Mouse (Mus musculus) heart, embryonic 12.5 days (tissue): ENCODE results near the gene Igfbp5. TPM values are rescaled to one million over a fixed set of nuclear protein-coding genes. Genes with fewer than 3 reads are reported as not detected.
A peak's percentile ranks its signal among the peaks of the same experiment; 100 is the strongest.

Experiments
- ATAC-seq: fragments of 200-750 bp; cut with Nextera tagmentation; 2 replicates; pipeline ENCODE4 v1.8.0; 2017; ENCODE audit warnings: moderate TSS enrichment, moderate library complexity; ENCODE audit not compliant: insufficient number of reproducible peaks, low FRiP score
- H3K27ac ChIP-seq: fragments of 300-500 bp; sonication (generic); 2 replicates; pipeline ENCODE4 v1.5.1; 2016; ENCODE audit warnings: mild to moderate bottlenecking, moderate library complexity; ENCODE audit not compliant: poor library complexity, severe bottlenecking
- H3K27me3 ChIP-seq: fragments of 300-500 bp; sonication (generic); replicated peaks from 2 replicates; pipeline ENCODE4 v1.6.1; 2016; ENCODE audit warnings: mild to moderate bottlenecking, moderate library complexity
- H3K36me3 ChIP-seq: fragments of 300-500 bp; sonication (generic); 2 replicates; pipeline ENCODE4 v1.6.1; 2016; ENCODE audit warnings: mild to moderate bottlenecking, moderate library complexity
- H3K4me1 ChIP-seq: fragments of 300-500 bp; sonication (generic); replicated peaks from 2 replicates; pipeline ENCODE4 v1.6.1; 2016; ENCODE audit warnings: mild to moderate bottlenecking
- H3K4me2 ChIP-seq: fragments of 300-500 bp; sonication (generic); 2 replicates; pipeline ENCODE4 v1.6.1; 2016; ENCODE audit warnings: mild to moderate bottlenecking, moderate library complexity
- H3K4me3 ChIP-seq: fragments of 300-500 bp; sonication (generic); 2 replicates; pipeline ENCODE4 v1.5.1; 2016; ENCODE audit warnings: mild to moderate bottlenecking
- H3K9ac ChIP-seq: fragments of 300-500 bp; sonication (generic); 2 replicates; pipeline ENCODE4 v1.6.1; 2016; ENCODE audit warnings: mild to moderate bottlenecking, moderate library complexity
- H3K9me3 ChIP-seq: fragments of 300-500 bp; sonication (generic); replicated peaks from 2 replicates; pipeline ENCODE4 v1.6.1; 2016; ENCODE audit warnings: mild to moderate bottlenecking, moderate library complexity
- WGBS: fragments of 180-500 bp; shearing (Covaris S2); methylation state at CpG from one replicate; pipeline ENCODE4 v1.1.7; 2016; 5-methylcytosine and 5-hydroxymethylcytosine counted together
- polyA plus RNA-seq: library from polyadenylated mRNA; unstranded; fragments of >200 nt; fragmentation: Nextera tagmentation; extraction: Ambion mirVana; gene quantifications from 2 replicates; pipeline ENCODE4 v1.2.1, GENCODE M21; 2016

Igfbp5 gene
- polyA plus RNA-seq, 1 experiment from 2014 or later, result 179 TPM

DNA sequence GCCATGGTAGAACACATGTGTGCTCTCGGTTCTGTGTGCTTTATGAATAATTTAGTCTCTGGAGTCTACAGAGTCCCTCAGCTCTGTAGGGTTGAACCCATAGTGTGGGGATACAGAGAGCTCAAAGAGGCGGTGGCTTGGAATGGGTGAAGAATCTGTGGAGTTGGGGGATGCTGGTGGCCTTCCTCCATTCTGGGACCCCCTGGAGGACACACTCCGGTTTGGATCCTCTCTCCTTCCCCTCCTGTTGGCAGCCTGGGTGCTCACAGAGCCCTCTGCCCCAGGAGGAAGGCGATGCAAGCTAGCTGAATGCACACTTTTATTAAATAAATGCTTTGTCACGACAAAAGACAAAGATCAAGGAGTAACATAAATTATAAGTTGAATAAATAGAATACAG is 17.1 kb downstream of the Igfbp5 start:
- no peak overlapping the region for H3K9ac ChIP-seq
- no peak for ATAC-seq
- H3K9me3 ChIP-seq, result no peaks in the 10 kb centered on the region
- H3K4me1 ChIP-seq, result no peaks in the 10 kb centered on the region
- peaks cover 44% of the 10 kb centered on the region for H3K36me3 ChIP-seq
- no peak overlapping the region for H3K27ac ChIP-seq
- no peak overlapping the region for H3K4me2 ChIP-seq
- WGBS, result 74% methylated on average over 5 of the region's 5 CpGs
- no peaks in the 10 kb centered on the region for H3K27me3 ChIP-seq
- no peak overlapping the region for H3K4me3 ChIP-seq

DNA sequence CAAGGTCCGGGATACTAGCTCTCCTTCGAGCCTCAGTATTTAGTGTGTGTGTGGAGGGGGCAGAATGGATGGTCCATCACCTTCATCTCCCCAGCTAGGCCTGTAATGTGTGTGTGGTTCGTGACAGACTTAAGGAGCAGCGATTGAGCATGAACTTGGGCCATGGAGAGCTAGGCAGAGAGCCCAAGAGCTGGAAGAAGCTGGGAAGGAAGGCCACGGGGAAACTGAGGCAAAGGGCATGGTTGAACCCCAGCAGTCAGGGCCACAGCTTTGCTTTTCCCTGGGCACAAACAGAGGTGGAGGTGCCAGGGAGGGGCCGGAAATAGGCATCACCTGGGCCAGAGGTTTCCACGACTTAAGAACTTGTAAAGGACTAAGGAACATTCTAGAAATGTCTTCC is 17.5 kb downstream of the Igfbp5 start:
- peaks cover 39% of the 10 kb centered on the region for H3K36me3 ChIP-seq
- H3K27me3 ChIP-seq, result no peaks in the 10 kb centered on the region
- peak; percentile 49 for ATAC-seq
- H3K9ac ChIP-seq, result no peak overlapping the region
- 78% methylated on average over 7 of the region's 7 CpGs for WGBS
- H3K27ac ChIP-seq, result no peak overlapping the region
- H3K4me2 ChIP-seq, result no peak overlapping the region
- H3K9me3 ChIP-seq, result no peaks in the 10 kb centered on the region
- H3K4me3 ChIP-seq, result no peak overlapping the region
- H3K4me1 ChIP-seq, result no peaks in the 10 kb centered on the region

DNA sequence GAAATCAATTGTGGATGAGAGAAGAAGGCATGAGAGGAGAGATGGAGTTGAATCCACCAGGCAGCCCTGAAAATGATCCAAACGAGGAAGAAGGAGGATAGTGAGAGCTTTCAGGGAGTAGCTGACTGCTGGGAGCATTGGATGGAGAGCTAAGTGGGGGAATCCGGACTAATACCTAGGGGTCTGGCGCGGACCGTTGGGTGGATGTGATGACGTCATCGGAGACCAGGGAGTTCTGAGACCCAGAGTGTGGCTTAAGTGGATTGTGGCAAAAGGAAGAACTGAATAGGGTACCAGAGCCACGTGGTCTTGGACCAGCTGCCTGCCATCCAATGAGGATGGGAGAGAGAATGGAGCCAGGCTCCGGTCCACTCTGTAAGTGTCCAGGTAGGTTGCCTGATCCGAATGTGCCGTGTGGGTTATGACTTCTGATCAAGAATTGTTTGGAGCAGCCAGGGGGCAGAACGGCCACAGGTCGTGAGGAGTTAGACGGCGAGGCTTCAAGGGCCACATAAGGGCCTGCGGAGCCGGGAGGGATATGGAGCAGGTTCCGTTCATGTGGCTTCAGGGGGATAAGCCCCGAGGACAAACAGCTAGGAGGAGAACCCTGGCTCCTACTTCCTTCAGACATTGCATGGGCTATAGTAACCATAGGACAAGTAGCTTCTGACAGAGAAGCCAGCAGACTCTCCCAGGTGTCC is 18.3 kb downstream of the Igfbp5 start:
- ATAC-seq, result peak; percentile 30
- 74% methylated on average over 19 of the region's 19 CpGs for WGBS
- Histone ChIP-seq H3K4me2 (no peak overlapping the region), H3K27ac (no peak overlapping the region), H3K4me1 (no peaks in the 10 kb centered on the region), H3K36me3 (peaks cover 31% of the 10 kb centered on the region), H3K27me3 (no peaks in the 10 kb centered on the region), H3K9ac (no peak overlapping the region), H3K9me3 (no peaks in the 10 kb centered on the region), H3K4me3 (no peak overlapping the region)

DNA sequence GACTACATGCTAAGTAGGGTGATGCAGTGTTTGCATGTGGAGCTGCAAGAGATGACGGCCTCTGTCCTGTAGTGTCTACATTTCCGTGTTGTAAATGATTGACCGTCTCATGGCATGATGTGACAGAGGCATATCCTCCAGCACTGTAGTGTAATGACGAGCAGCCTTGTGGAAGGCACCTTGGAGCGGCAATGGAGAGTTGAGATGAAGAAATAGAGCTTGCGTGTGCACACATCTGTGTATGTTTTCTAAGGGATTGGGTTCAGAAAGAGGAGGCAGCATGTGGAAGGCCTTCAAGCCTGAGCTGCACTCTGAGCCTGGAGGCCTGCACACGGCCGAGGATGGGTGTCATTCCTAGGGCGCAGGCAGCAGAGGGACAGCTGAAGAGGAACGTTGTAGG is 19.0 kb downstream of the Igfbp5 start:
- H3K9ac ChIP-seq, result no peak overlapping the region
- H3K9me3 ChIP-seq, result no peaks in the 10 kb centered on the region
- H3K4me2 ChIP-seq, result no peak overlapping the region
- H3K4me3 ChIP-seq, result no peak overlapping the region
- 77% methylated on average over 10 of the region's 10 CpGs for WGBS
- no peaks in the 10 kb centered on the region for H3K27me3 ChIP-seq
- ATAC-seq, result no peak
- H3K4me1 ChIP-seq, result no peaks in the 10 kb centered on the region
- H3K36me3 ChIP-seq, result peaks cover 26% of the 10 kb centered on the region
- H3K27ac ChIP-seq, result no peak overlapping the region

DNA sequence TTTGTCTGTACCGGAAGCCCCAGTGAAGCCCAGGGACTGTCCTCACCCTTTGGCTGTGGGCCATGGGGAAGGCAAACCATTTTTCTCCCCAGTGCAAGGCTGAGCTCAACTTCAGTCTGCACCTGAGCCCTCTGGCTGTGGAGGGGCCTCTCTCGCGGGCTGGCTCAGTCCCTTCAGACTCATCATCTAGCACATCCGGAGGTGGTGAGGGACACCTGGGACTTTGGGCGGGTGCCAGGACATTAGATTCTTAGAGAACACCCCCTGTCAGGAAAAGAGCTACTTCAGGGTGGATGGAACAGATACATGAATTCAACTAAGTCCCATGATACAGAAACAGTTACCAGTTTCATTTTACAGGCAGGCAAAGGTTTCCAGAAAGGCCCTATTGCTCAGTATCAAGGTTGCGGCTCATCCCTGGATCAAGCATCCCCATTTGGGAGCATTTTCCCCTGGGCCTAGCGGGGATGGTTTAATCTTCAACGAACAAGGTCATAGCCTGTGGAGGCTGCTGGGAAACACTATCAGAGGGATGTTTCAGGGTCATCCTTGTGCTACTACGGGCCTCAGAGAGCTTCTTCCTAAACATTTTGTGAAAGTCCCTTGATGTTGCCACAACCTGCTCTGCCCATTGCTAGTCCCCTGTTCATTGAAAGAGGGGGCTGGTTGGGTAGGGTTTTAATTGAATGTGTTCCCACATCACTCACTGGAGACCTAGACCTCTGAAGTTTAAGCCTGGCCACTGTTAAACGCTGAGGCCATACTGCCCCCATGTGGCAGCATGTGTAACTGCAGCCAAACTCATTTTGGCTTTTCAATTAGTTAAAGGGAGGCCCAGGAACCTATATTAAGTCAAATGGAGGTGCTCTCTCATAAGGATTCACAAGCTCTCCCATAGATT is 20.1 kb downstream of the Igfbp5 start:
- WGBS, result 53% methylated on average over 10 of the region's 10 CpGs
- no peak overlapping the region for H3K27ac ChIP-seq
- H3K4me2 ChIP-seq, result no peak overlapping the region
- no peaks in the 10 kb centered on the region for H3K9me3 ChIP-seq
- peaks cover 14% of the 10 kb centered on the region for H3K36me3 ChIP-seq
- no peaks in the 10 kb centered on the region for H3K4me1 ChIP-seq
- H3K4me3 ChIP-seq, result no peak overlapping the region
- H3K27me3 ChIP-seq, result no peaks in the 10 kb centered on the region
- H3K9ac ChIP-seq, result peak overlapping the region; percentile 39; the same call in 1 of the 2 replicates
- ATAC-seq, result no peak

DNA sequence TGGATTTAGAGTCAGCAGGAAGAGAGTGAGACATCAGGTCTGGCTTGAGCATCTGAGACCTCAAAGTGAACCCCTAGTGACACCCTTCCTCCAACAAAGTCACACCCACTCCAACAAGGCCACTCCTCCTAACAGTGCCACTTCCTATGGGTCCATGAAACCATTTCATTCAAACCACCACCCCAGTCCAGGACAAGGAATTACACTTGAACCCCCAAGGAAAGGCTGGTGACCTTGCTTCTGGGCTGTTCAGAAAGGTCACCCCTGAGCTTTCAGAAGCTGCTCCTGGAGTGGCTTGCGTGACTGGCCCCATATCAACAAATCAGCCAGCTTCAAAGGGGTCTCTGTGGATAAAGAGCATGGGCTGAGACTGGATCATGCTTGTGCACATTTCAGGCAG is 20.9 kb downstream of the Igfbp5 start:
- no peak overlapping the region for H3K27ac ChIP-seq
- H3K4me3 ChIP-seq, result no peak overlapping the region
- no peaks in the 10 kb centered on the region for H3K9me3 ChIP-seq
- WGBS, result 73% methylated on average over 1 of the region's 1 CpGs
- H3K4me1 ChIP-seq, result no peaks in the 10 kb centered on the region
- H3K36me3 ChIP-seq, result peaks cover 6% of the 10 kb centered on the region
- no peak for ATAC-seq
- H3K4me2 ChIP-seq, result no peak overlapping the region
- H3K27me3 ChIP-seq, result no peaks in the 10 kb centered on the region
- H3K9ac ChIP-seq, result no peak overlapping the region

DNA sequence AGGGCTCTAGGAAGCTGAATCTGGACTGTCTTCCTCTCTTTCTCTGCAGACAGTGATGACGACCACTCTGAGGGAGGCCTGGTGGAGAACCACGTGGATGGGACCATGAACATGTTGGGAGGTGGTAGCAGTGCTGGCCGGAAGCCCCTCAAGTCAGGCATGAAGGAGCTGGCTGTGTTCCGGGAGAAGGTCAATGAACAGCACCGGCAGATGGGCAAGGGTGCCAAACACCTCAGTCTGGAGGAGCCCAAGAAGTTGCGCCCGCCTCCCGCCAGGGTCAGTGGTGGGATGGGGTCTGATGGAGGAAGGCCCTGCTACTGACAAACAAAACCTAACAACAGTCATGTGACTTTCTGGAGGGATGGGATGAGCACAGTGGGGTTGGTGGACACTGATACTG is 25.6 kb downstream of the Igfbp5 start:
- 81% methylated on average over 8 of the region's 8 CpGs for WGBS
- ATAC-seq, result no peak
- Histone ChIP-seq H3K9me3 (no peaks in the 10 kb centered on the region), H3K4me3 (no peak overlapping the region), H3K4me1 (no peaks in the 10 kb centered on the region), H3K36me3 (no peaks in the 10 kb centered on the region), H3K27me3 (no peaks in the 10 kb centered on the region), H3K4me2 (no peak overlapping the region), H3K9ac (no peak overlapping the region), H3K27ac (no peak overlapping the region)

DNA sequence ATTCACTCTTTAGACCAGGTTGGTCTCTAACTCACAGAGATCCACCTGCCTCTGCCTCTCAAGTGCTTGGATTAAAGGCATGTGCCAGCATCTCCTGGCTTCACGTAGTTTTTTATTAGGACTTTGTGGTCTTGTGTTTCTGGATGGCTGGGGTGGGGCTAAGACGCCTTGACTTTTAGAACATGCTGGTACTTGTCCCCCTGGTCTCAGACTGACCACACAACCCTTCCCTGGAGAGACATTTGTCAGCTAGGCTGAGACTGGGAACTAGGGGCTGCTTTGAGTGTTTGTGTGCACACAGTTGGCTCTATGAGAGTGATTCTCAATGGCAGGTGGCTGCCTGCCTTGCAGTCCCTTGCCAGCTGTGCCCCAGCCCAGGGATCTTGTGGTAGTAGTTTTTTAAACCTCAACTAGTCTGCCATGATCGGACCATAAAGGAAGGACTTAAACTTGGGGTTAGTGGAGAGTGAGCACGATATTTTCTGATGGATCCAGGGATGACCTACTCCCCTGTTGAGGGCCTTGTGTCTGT is 26.8 kb downstream of the Igfbp5 start:
- Histone ChIP-seq H3K9ac (no peak overlapping the region), H3K4me2 (no peak overlapping the region), H3K36me3 (no peaks in the 10 kb centered on the region), H3K27me3 (no peaks in the 10 kb centered on the region), H3K4me1 (peaks cover 3% of the 10 kb centered on the region; the same call in 1 of the 2 replicates), H3K27ac (no peak overlapping the region), H3K4me3 (no peak overlapping the region), H3K9me3 (no peaks in the 10 kb centered on the region)
- WGBS, result 80% methylated on average over 4 of the region's 4 CpGs
- no peak for ATAC-seq

DNA sequence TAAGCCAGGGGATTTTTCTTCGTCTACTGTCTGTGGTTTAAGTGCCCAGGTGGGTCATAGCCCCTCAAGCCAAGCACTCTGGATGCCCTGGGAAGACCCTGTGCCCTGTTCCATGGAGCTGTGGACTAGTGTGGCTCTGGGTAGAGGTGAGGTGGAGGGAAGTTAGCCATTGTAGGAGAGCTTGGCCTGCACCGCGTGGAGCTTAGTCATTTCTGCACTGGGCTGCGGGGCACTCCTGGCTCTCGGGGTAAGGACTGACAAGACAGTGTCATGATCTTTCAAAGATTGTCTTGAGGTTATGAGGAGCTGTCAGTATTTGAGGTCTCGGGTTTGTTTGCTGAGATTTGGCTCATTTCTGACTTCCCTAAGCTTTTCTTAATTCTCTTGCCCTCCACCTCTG is 30.0 kb downstream of the Igfbp5 start:
- H3K36me3 ChIP-seq, result no peaks in the 10 kb centered on the region
- peaks cover 12% of the 10 kb centered on the region for H3K4me1 ChIP-seq
- H3K9ac ChIP-seq, result no peak overlapping the region
- no peak overlapping the region for H3K4me3 ChIP-seq
- 84% methylated on average over 6 of the region's 6 CpGs for WGBS
- H3K4me2 ChIP-seq, result no peak overlapping the region
- ATAC-seq, result no peak
- H3K27ac ChIP-seq, result no peak overlapping the region
- H3K27me3 ChIP-seq, result no peaks in the 10 kb centered on the region
- no peaks in the 10 kb centered on the region for H3K9me3 ChIP-seq

DNA sequence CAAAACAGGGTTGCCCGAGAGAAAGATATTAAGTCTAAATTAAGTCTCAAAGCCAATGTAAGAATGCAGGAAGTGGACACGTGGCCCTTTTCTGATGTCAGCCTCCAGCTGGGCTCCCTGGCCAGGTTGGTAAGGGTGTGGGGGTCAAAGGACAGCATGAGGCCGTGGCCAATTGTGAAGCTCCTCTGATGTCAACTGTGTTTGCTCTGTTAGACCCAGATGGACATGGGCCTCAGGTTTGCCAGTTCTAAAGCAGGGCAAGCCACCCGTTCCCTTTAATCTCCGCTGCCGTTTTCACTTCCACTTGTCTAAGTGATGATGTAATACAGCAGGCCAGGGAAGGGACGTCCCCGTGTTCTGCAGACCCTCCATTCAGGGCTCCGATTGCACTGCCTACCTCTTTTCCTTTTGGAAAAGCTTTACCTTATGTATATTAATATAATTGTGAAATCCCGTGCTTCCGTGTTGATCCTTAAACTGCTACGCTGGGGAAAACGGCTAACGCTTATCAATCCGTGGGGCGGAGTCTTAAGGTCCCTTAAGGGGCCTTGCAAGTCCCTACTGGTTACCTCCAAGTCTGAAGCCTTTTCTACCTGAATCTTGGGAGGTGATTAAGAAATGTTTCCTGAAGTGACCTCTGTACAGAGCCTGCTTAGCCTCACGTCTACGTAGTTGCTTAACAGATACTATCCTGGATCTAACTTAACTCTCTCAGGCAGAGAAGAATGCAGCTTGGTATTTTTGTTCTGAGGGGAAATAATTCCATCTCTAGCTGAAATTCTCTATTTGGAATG is 31.8 kb downstream of the Igfbp5 start:
- no peak for ATAC-seq
- 67% methylated on average over 18 of the region's 18 CpGs for WGBS
- Histone ChIP-seq H3K36me3 (no peaks in the 10 kb centered on the region), H3K27ac (no peak overlapping the region), H3K4me2 (no peak overlapping the region), H3K27me3 (no peaks in the 10 kb centered on the region), H3K9me3 (no peaks in the 10 kb centered on the region), H3K4me3 (no peak overlapping the region), H3K9ac (no peak overlapping the region), H3K4me1 (peaks cover 20% of the 10 kb centered on the region)

DNA sequence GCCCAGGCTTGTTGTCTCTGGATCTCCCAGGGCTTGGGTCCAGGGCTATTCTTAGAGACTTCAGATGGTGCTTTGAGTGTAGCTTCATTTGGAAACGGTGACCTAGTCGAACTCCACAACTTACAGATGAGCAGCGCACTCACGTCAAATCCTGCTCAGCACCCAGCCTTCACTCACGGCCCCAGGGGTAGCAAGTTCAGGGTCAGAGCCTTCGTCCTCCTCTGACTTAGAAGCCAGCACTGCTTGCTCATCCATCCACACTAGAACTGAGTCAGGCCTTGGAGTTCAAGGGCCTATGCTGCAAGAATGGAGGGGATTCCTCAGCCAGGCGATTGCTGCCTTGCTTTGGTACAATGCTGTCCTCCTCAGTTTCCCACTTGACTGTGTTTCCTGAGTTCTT is 34.9 kb downstream of the Igfbp5 start:
- no peak overlapping the region for H3K27ac ChIP-seq
- ATAC-seq, result no peak
- 54% methylated on average over 7 of the region's 7 CpGs for WGBS
- H3K36me3 ChIP-seq, result no peaks in the 10 kb centered on the region
- no peaks in the 10 kb centered on the region for H3K9me3 ChIP-seq
- no peak overlapping the region for H3K4me2 ChIP-seq
- H3K4me3 ChIP-seq, result no peak overlapping the region
- peaks cover 20% of the 10 kb centered on the region for H3K4me1 ChIP-seq
- no peak overlapping the region for H3K9ac ChIP-seq
- H3K27me3 ChIP-seq, result no peaks in the 10 kb centered on the region
